Mouse (Mus musculus) layer of hippocampus, postnatal 36 days (tissue): ENCODE data around the gene Tfeb. TPM values are rescaled to one million over a fixed set of nuclear protein-coding genes. Genes with fewer than 3 reads are reported as not detected.

Source experiments
- DNase-seq, 2 experiments: peaks; one replicate each; pipeline ENCODE4 v3.0.0; 2022
- total RNA-seq, 2 experiments: library from RNA; stranded (reverse); gene quantifications; 2 replicates each; pipeline ENCODE4 v1.2.3; 2021

The Tfeb gene
- total RNA-seq: 10 to 100 TPM; 11.5 to 13.9 TPM

GRCm38 (mm10) chr17:47736856-47737255, at the start of gene Tfeb:
Tfeb (plus strand) TSS chr17:47737030.
- peak; percentile 96 to 97 for DNase-seq

GRCm38 (mm10) chr17:47687409-47688343, 49.2 kb upstream of the Tfeb start:
- DNase-seq: peak; percentile 93 to 94

GRCm38 (mm10) chr17:47688344-47688607, 48.6 kb upstream of the Tfeb start, which contains the start of gene Tomm6:
Tomm6 (minus strand) TSS chr17:47688386.
- DNase-seq: no peak

GRCm38 (mm10) chr17:47688608-47689575, 47.9 kb upstream of the Tfeb start, which contains the start of gene Frs3:
Frs3 (plus strand) TSS chr17:47689030.
- peak; percentile 77 to 78 for DNase-seq

GRCm38 (mm10) chr17:47689894-47690293, 46.9 kb upstream of the Tfeb start:
- DNase-seq: no peak

GRCm38 (mm10) chr17:47691650-47692049, 45.2 kb upstream of the Tfeb start:
- no peak for DNase-seq

DNA sequence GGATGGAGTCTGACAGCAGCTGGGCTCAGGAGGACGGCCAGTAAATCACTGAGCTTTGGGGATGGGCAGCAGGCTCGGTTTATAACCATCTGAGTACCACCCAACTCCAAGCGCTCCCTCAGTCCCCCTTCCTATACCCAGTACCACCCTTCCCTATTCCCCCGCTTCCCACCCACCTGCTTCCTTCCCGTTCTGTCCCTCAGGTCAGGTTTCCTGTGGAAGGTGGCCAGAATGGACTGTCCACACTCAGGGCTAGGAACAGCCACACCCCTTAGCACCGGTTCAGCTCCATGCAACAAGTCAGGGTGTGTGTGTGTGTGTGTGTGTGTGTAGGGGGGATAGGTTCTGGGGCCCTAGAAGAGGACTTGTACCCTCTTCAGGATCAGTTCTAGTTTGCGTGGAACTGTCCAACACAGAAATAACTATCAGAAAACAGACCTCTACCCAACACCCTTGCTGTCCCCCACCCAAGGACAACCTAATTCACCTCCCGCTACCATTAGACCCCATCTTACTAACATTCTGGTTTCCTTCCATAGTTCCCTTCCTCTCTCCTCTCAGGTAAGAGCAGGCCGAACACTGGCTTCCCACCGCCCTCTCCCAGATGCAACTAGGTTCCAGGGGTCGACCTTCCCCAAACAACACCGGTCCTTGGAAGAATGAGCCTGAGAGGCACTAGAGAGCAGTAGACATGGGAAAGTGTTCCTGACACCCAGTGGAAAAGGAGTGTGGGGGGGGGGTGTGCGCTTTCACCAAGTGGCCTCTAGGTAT, 43.0 kb upstream of the Tfeb start:
- DNase-seq: no peak

DNA sequence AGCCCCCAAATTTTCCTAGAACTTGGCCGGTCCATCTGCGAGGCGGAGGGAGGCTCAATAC, 42.6 kb upstream of the Tfeb start, which contains the start of gene Gm21981:
TSS of gene Gm21981 (minus strand) at position 14 of the 61 bp plus-strand sequence.
- no peak for DNase-seq

DNA sequence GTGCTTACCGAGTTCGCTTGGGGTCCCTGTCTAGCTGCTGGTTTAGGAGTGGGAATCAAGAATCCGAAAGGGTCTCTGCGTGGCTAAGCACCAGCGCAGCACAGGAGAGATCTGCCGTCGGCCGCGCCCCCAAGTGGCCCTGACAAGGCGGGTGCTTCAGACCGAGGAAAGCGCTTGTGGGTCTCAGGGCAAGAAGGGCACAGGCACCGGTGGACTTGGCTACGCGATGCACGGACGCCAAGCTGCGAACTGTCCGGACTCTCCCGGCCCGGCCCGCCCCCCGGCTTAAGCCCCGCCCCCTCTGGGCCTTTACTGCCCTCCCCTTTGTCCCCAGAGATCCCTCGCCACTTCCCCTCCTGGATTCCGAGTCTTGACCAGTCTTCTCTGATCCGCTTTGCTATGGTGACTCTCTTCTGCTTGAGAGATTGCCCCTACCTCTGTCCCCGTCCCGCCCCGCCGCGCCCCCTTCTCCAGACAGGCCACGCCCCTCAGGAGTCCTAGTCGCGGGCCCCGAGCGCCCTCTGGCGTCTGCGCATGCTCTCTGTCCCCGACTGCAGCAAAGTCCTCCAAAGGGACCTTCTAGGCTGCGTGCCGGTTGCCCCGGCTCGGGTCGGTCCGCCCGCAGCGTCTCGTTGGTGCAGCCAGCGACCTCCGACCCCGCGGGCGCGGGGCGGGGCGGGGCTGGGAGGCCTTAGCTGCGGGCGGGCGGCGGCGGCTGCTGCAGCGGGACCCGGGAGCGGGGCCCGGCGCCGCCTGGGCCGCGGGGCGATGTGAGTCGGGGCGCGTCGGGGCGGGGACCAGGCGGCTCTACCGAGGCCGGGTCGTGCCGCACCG, 42.1 kb upstream of the Tfeb start, which contains the start of gene Prickle4:
TSS of gene Prickle4 (minus strand) at position 234 of the 834 bp plus-strand sequence.
- DNase-seq: peak; percentile 96

- DNase-seq: no peak
These were observed 41.5 kb upstream of the Tfeb start for GRCm38 (mm10) chr17:47695337-47695710.

GRCm38 (mm10) chr17:47698156-47698555, 38.7 kb upstream of the Tfeb start:
- no peak for DNase-seq

GRCm38 (mm10) chr17:47699055-47699454, 37.8 kb upstream of the Tfeb start:
- no peak for DNase-seq

DNA sequence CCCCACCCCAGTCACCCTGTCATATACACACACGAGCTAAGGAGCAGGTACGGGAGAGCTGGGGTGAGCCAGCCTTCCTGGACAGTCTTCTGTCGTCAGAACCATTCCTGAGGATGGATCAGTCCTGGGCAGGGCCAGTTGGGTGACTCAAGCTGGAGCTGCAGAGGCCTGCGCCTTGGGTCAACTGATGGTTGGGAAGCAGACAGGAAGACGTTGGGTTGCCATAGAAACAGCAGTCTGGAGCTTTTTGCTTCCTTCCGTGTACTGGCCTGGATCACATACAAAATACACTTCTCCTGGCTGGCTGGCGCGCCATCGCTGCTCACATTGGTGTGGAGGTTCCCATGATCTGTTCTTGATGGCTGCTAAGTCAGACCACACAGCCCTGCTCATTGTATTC, 35.0 kb upstream of the Tfeb start:
- no peak for DNase-seq

GRCm38 (mm10) chr17:47702548-47703345, 34.1 kb upstream of the Tfeb start:
- DNase-seq: no peak

DNA sequence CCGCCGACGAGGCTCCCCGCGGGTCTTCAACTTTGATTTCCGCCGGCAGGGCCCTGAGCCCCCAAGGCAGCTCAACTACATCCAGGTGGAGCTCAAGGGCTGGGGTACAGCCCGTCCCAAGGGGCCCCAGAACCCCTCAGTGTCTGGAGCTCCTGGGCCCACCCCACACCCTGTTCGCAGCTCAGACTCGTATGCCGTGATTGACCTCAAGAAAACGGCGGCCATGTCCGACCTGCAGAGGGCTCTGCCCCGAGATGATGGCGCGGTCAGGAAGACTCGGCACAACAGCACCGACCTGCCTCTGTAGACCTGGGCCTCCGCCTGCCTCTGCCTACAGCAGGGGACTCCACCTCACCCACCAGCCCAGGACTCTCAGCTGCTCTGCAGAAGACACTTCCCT, 33.3 kb upstream of the Tfeb start:
- no peak for DNase-seq

DNA sequence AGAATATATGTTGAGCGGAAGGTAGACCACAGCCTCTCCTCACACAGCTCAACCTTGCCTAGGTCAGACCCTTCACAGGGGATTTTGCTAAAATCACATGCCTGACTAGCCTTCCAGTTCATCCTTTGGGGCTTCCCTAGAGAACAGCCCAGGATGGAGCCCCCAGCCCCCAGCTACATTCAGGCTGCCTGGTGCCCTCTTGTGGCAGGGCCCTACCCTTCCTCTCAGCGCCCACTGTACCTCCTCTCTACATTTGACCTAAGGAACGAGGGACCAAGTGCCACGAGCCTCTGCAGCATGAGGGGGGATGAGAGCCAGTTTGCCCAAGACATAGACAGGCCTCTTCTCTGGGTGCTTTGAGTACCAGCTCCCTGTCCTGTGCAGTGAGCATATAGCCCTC, 32.1 kb upstream of the Tfeb start:
- DNase-seq: no peak

DNA sequence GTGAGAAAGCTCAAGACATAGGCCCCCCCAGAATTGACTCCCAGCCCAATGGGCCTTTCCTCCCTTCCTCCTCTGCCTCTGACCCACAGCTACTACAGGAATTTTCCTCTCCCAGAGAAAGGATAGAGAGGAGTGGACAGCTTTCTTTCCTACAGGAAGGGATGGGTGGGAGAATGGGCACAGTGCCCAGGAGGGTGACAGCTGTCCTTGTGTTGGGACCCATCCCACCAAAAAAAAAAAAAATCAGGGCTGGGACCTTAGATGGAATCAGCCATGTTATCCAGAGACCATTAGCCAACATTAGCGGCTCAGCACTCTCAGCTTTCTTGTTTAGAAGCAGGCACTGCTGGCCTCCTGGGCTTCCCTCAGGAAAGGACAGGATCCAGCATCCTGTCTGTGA, 30.6 kb upstream of the Tfeb start:
- no peak for DNase-seq

- no peak for DNase-seq
These were observed 28.9 kb upstream of the Tfeb start for GRCm38 (mm10) chr17:47707961-47708360.

- no peak for DNase-seq
These were observed 27.9 kb upstream of the Tfeb start for GRCm38 (mm10) chr17:47708972-47709371.

DNA sequence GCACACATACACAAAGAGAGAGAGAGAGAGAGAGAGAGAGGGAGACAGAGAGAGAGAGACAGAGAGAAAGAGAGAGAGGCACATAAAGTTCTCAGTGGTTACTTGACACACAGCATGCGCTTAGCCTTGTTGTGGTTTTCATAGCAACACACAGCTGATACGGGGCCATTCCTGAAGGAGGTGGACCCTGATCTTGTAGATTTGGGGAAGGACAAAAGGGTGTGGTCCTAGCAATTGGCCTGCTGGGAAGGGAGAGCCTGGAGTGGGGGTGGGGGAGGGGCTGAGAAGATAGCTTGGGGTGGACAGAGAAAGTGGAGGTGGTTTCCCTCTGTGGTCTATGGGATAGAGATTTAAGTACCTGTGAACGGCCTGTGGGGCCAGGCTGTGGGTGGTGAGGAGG, 26.8 kb upstream of the Tfeb start:
- no peak for DNase-seq

GRCm38 (mm10) chr17:47711883-47712282, 24.9 kb upstream of the Tfeb start:
- no peak for DNase-seq
